Mouse (Mus musculus): ENCODE results near the gene Scube3.

DNA sequence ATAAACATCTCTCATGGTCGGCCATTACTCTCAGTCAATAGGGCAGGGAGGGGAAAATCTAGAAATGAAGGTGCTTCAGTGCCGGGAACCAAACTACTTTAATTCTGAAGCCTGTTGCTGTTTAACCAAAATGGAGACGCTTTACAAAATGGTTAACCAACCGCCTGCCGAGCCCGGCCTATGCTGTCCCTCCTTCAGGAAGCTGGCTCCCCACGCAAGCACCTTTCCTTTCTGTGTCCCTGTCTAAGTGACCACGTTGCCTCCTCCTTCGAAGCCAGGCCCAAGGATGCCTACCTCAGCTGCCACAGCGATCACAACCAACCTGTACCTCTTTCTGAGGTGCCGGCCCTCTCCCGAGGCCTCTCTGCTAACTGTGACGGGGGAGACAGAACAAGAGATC is 44.6 kb upstream of the Scube3 start:
- TF ChIP-seq CTCF (conservative IDR thresholded peaks at IDR 0.05; ENCODE audit: low read length) (no peak), POU5F1 (IDR thresholded peaks at IDR 0.05; ENCODE audit: borderline replicate concordance, low read length) (no peak), NANOG (IDR thresholded peaks at IDR 0.05; ENCODE audit: borderline replicate concordance, low read length) (no peak)

All from E14TG2a.4 (cell line).